Mouse (Mus musculus) mouse trophoblast stem cell (cell line): ENCODE data around the gene Rtf2.

Source experiments
- in situ Hi-C, 2 experiments: fragments of 300-500 bp; cut with MseI, MboI; formaldehyde crosslinking; loops; 2 replicates in 1 of 2; 3 replicates in 1 of 2; pipeline ENCODE4 v1.15.1; 2025

The Rtf2 gene

GRCm38 (mm10) chr2:172439843-172440639, at the start of gene Rtf2:
Rtf2 (plus strand) TSS chr2:172440556.
- in situ Hi-C loops, result no loop called here

DNA sequence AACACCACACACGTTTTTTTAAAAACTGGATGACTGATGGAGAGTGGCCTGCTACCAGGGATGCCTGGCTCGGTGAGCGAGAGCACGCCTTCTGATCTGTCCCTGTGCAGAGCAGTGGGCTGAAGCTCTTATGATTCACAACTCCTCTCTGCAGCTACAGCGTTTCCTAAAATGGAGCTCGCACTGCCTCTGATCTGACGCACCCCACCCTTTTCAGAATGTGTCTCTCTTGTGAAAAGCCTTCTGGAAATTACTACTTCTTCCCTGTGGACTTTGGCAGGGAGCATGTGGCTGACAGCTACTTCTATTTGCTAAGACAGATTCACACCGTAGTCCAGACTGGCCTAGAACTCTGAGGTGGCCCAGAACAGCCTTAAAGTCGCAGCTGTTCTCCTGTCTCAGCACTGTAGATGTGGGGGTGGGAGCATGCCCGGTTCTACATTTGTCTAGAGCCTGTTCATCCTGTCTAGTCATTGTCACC, 48.3 kb upstream of the Rtf2 start:
- in situ Hi-C loops, result no loop called here

DNA sequence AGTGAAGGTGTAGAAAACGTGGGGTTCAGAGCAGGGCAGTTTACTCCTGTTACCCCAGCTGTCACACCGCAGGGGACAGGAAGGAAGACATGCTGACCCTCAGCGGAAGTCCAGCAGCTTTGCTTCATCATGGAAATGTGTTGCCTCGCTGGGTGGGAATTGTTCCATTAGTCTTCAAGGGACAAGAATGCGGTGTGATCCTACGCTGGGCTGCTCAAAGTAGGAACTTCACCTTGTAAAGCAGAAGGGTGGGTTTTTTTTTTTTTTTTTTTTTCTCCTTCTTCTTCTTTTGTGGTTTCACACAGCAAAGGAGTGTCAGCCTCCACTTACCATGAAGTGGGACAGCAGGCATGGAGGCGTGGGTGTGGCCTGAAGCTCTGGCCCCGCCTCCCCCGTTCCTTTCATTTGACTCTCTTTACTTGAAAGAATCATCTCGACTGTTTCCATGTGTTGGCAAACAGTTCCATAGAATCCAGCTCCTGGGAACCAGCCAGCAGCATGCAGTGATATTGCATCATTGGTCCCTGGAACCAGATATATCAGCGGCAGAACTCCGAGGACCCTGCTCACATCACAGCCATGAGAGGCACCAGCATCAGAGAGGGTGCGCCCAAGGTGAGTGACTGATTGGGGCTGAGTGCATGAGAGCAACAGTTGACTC, 46.8 kb upstream of the Rtf2 start, which contains the start of gene Cass4:
TSS of gene Cass4 (plus strand) at position 404 of the 661 bp plus-strand sequence.
- in situ Hi-C loops, result no loop called here

DNA sequence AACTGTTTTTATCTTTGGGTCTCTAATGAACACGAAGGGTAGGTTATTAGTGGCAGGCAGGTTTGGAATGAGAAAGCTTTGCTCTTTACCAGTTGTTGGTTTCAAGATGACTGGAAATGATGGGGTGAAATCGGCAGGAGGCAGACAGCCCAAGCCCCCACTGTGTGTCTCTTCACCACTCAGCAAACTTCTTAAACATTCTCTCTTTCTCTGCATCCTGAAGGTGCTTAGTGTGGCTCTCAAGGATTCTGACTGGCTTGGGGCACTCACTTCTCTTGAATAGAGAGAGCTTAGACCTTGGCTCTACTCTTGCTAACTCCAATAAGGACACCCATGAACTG, 46.3 kb upstream of the Rtf2 start:
- in situ Hi-C loops, result no loop called here

- in situ Hi-C loops, result no loop called here
These were observed 45.7 kb upstream of the Rtf2 start for GRCm38 (mm10) chr2:172394671-172395070.

DNA sequence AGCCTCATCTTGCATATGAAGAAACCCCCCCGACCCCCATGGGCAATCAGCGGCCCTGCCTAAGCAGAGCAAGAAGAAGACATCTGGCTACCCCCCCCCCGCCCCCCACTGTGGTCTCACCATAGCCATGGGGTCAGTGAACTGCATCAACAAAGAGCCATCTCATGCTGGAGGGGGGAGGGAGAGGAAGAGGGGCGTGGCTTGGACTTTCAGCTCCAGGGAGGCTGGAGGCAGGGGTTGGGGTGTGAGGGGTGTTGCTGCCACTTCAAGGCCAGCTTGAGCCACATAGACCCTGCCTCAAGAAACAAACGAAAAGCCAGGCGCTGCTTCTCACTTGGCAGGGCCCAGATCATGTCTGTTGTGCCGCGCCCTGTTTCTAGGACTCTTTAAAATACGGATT, 44.4 kb upstream of the Rtf2 start:
- in situ Hi-C loops, result no loop called here

DNA sequence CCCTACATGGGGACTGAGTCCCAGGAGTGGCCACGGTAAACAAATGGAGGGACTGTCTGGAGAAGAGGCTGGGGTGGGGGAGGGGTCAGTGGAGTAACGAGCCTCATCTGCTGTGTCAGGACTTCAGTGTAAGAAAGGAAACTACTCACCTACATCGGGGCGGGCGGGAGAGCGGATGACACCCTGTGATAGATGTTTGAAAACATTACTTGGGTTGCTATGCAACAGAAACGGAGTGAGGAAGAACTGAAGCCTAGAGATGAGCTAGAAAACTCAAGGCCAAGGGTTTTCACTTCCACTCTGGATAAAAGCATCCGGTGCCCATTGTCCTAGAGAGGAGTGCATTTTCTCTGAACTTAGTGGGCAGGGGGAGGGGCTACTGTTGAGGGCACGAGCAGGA, 40.5 kb upstream of the Rtf2 start:
- in situ Hi-C loops, result no loop called here

DNA sequence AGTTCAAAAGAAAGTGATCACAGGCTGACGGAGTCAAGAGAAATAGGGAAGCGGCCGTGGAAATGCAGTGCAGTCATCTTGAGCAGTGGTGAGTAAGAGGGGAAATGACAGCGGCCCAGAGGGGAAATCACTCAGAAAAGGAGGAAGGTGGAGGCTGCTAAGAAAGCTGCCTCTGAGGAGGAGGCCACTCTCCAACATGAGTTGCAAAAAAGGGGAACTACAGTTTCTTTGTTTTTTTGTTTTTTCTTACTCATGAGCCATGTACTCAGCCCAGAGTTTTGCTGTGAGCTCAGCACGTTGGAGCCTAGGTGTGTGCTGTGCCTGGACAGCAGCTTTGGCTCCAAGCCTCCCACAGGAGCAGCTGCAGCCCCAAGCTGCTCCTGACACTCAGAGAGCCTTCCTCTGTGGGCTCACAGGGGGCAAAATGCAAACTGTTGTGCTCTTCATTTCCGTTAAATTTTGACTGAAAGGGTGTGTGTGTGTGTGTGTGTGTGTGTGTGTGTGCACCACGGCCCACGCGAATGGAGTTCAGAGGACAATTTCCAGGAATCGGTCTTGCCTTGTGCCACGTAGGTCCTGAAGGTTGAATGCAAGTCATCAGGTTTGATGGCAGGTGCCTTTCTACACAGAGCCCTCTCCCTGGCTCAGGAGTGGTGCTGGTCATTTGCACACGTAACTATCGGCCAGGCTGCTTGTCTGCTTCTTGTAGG, 39.1 kb upstream of the Rtf2 start:
- in situ Hi-C loops, result no loop called here

DNA sequence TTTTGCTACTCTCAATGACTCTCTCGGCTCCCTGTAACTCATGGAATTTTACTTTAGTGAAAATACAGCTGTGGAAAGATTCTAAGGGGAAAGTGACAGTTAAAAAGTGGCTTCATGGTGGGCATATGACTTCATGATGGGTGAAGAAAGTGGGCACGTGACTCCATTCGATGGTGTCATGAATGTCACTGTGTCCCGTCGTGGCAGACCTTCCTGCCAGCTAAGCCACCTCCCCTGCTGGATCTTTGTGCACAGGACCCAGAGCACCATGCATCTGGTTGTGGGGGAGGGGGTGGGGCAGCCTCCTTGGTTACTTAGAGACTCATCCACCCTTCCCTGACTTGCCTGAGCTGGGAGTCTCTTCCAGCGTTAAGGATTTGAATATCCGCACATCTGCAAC, 36.1 kb upstream of the Rtf2 start:
- in situ Hi-C loops, result no loop called here

- in situ Hi-C loops, result no loop called here
These were observed 35.3 kb upstream of the Rtf2 start for GRCm38 (mm10) chr2:172405011-172405410.

DNA sequence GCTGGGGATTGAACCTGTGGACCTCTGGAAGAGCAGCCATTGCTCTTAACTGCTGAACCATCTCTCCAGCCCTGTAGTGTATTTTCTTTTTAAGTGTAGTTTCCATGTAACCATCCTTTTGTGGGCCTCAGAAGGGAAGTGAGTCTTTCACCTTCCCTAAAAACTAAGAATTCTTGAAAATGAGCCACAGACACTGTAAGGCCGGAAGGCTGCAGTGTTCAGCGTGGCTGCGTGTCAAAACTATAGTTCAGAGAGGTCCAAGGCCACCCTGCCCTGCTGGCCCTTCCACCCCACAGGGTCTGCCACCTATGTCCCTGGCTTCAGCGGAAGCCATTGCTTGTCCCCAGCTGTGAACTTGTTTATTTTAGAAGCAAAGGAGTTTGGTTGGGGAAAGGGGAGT, 34.2 kb upstream of the Rtf2 start:
- in situ Hi-C loops, result no loop called here

GRCm38 (mm10) chr2:172407499-172407898, 32.9 kb upstream of the Rtf2 start:
- in situ Hi-C loops, result no loop called here

DNA sequence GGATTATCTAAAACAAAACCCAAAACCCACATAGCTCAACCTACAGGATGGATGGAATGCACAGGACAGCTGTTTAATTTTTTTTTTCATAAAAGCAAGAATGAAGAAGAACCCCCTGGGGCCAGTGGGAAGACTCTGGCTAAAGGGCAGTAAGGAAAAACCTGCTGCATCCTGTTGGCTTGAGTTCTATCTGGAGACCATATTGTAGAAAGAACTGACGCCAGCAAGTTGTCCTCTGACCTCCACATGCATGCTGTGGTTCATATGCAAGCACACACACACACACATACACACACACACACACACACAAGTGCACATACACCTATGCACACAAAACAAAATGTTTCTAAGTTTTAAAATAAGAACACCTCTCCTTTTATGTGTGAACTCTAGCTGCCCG, 29.7 kb upstream of the Rtf2 start:
- in situ Hi-C loops, result no loop called here

DNA sequence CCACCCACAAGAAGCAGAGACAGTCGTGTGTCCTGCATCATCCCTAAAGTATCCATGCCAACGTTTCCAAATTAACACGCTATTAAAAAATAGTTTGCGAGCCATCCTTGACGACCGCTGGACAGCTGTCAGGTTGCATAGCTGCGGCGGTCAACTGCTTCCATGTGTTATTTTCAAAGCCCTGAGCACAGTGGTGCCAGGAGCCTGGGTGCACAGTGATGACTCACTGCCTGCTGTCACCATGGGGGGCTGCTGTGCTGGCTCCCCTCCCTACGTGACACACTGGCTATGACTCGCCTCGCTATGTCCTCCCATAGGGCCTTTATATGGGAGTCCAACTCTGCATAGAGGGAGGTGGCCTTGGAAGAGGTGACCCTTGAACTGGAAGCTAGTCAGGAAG, 29.3 kb upstream of the Rtf2 start:
- in situ Hi-C loops, result no loop called here

- in situ Hi-C loops, result no loop called here
These were observed 27.9 kb upstream of the Rtf2 start for GRCm38 (mm10) chr2:172412454-172412853.

- in situ Hi-C loops, result no loop called here
These were observed 27.1 kb upstream of the Rtf2 start for GRCm38 (mm10) chr2:172413273-172413672.

- in situ Hi-C loops, result no loop called here
These were observed 26.5 kb upstream of the Rtf2 start for GRCm38 (mm10) chr2:172413894-172414293.

GRCm38 (mm10) chr2:172416218-172416617, 24.1 kb upstream of the Rtf2 start:
- in situ Hi-C loops, result no loop called here

GRCm38 (mm10) chr2:172416876-172417275, 23.5 kb upstream of the Rtf2 start:
- in situ Hi-C loops, result no loop called here

DNA sequence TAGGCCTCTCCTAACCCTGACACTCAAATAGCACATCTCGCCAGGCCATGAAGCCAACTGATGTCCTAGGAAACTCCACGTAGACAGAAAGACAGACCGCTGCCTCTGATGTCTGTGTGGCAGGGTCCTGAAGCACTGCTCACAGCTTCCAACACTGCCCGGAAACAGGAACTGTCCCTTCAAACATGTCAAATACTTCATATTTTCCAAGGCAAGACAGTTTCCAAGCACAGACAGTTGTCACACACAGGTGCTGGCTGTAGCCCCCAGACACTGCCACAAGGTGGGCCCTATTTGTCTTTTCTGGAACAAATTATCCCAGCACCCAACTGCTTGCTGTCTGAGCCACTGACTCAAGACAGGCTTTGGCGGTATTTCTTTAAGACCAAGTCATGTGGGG, 22.1 kb upstream of the Rtf2 start:
- in situ Hi-C loops, result no loop called here

GRCm38 (mm10) chr2:172430609-172431008, 9.7 kb upstream of the Rtf2 start:
- in situ Hi-C loops, result no loop called here

- in situ Hi-C loops, result no loop called here
These were observed 6.6 kb upstream of the Rtf2 start for GRCm38 (mm10) chr2:172433746-172434145.
